Mouse (Mus musculus): Measurements from ENCODE around the gene Svs1. TPM values are rescaled to one million over a fixed set of nuclear protein-coding genes. Genes with fewer than 3 reads are reported as not detected.

Svs1 gene
- total and polyA plus RNA-seq, 2 experiments, result not detected

GRCm38 (mm10) chr6:49031230-49031629 lies 44.6 kb downstream of the Svs1 start:
- no peak overlapping the region for H3K9ac ChIP-seq (ENCODE audit: low read depth, low read length)
- no peaks in the 10 kb centered on the region for H3K27me3 ChIP-seq (ENCODE audit: control insufficient read depth, insufficient read depth, low read length)
- 78% methylated on average over 4 of the region's 4 CpGs for WGBS
- no peaks in the 10 kb centered on the region for H3K4me1 ChIP-seq (ENCODE audit: control insufficient read depth, insufficient read depth, low read length)
- no peak overlapping the region for H3K27ac ChIP-seq (replicated peaks; ENCODE audit: insufficient read depth, low read depth, low read length)
- no peak for DNase-seq (ENCODE audit: extremely low read depth, low read depth, low spot score)
- no peaks in the 10 kb centered on the region for H3K36me3 ChIP-seq (ENCODE audit: control insufficient read depth, insufficient read depth, low read length)
- TF ChIP-seq POLR2A (IDR thresholded peaks at IDR 0.05; ENCODE audit: extremely low read depth, insufficient read depth, low read length) (no peak), CTCF (IDR thresholded peaks at IDR 0.05; ENCODE audit: low read depth, low read length) (no peak)
- H3K4me3 ChIP-seq (ENCODE audit: insufficient read depth, low read depth, low read length), result no peak overlapping the region
- no peaks in the 10 kb centered on the region for H3K79me2 ChIP-seq (ENCODE audit: control insufficient read depth, insufficient read depth, low read length)

- H3K4me1 ChIP-seq (ENCODE audit: control insufficient read depth, insufficient read depth, low read length), result no peaks in the 10 kb centered on the region
These were observed 46.1 kb downstream of the Svs1 start for GRCm38 (mm10) chr6:49032783-49033182.

GRCm38 (mm10) chr6:49036275-49037267 lies 49.9 kb downstream of the Svs1 start, which contains the start of gene Gpnmb:
Gene Gpnmb (plus strand): TSS chr6:49036546.
- DNase-seq (ENCODE audit: extremely low read depth, low read depth, low spot score), result no peak
- TF ChIP-seq CTCF (IDR thresholded peaks at IDR 0.05; ENCODE audit: low read depth, low read length) (no peak), POLR2A (IDR thresholded peaks at IDR 0.05; ENCODE audit: extremely low read depth, insufficient read depth, low read length) (no peak)
- Histone ChIP-seq H3K9ac (ENCODE audit: low read depth, low read length) (no peak within 1 kb of the TSS), H3K79me2 (ENCODE audit: control insufficient read depth, insufficient read depth, low read length) (no peaks in the 10 kb centered on the region), H3K4me3 (ENCODE audit: insufficient read depth, low read depth, low read length) (no peak within 1 kb of the TSS), H3K36me3 (ENCODE audit: control insufficient read depth, insufficient read depth, low read length) (no peaks in the 10 kb centered on the region), H3K27ac (replicated peaks; ENCODE audit: insufficient read depth, low read depth, low read length) (no peak within 1 kb of the TSS), H3K27me3 (ENCODE audit: control insufficient read depth, insufficient read depth, low read length) (no peaks in the 10 kb centered on the region), H3K4me1 (ENCODE audit: control insufficient read depth, insufficient read depth, low read length) (peaks cover 2% of the 10 kb centered on the region)
- WGBS, result 47% methylated on average over 28 of the region's 28 CpGs

More at GRCm38 (mm10) chr6:49032783-49033182, 46.1 kb downstream of the Svs1 start:
- DNase-seq (ENCODE audit: extremely low read depth, low read depth, low spot score), result no peak
- no peak overlapping the region for H3K4me3 ChIP-seq (ENCODE audit: insufficient read depth, low read depth, low read length)
- WGBS, result 81% methylated on average over 4 of the region's 4 CpGs
- no peak overlapping the region for H3K9ac ChIP-seq (ENCODE audit: low read depth, low read length)
- no peaks in the 10 kb centered on the region for H3K36me3 ChIP-seq (ENCODE audit: control insufficient read depth, insufficient read depth, low read length)
- H3K27ac ChIP-seq (replicated peaks; ENCODE audit: insufficient read depth, low read depth, low read length), result no peak overlapping the region
- no peaks in the 10 kb centered on the region for H3K79me2 ChIP-seq (ENCODE audit: control insufficient read depth, insufficient read depth, low read length)
- TF ChIP-seq POLR2A (IDR thresholded peaks at IDR 0.05; ENCODE audit: extremely low read depth, insufficient read depth, low read length), result no peak
- TF ChIP-seq CTCF (IDR thresholded peaks at IDR 0.05; ENCODE audit: low read depth, low read length), result no peak
- H3K27me3 ChIP-seq (ENCODE audit: control insufficient read depth, insufficient read depth, low read length), result no peaks in the 10 kb centered on the region

- 65% methylated on average over 12 of the region's 12 CpGs for WGBS
- Histone ChIP-seq H3K27ac (replicated peaks; ENCODE audit: insufficient read depth, low read depth, low read length) (no peak overlapping the region), H3K79me2 (ENCODE audit: control insufficient read depth, insufficient read depth, low read length) (no peaks in the 10 kb centered on the region), H3K36me3 (ENCODE audit: control insufficient read depth, insufficient read depth, low read length) (no peaks in the 10 kb centered on the region), H3K4me3 (ENCODE audit: insufficient read depth, low read depth, low read length) (no peak overlapping the region), H3K9ac (ENCODE audit: low read depth, low read length) (no peak overlapping the region), H3K4me1 (ENCODE audit: control insufficient read depth, insufficient read depth, low read length) (peaks cover 2% of the 10 kb centered on the region), H3K27me3 (ENCODE audit: control insufficient read depth, insufficient read depth, low read length) (no peaks in the 10 kb centered on the region)
- TF ChIP-seq CTCF (IDR thresholded peaks at IDR 0.05; ENCODE audit: low read depth, low read length) (no peak), POLR2A (IDR thresholded peaks at IDR 0.05; ENCODE audit: extremely low read depth, insufficient read depth, low read length) (no peak)
- no peak for DNase-seq (ENCODE audit: extremely low read depth, low read depth, low spot score)
These were observed 50.6 kb downstream of the Svs1 start for GRCm38 (mm10) chr6:49037268-49037662.

- Histone ChIP-seq H3K79me2 (ENCODE audit: control insufficient read depth, insufficient read depth, low read length) (no peaks in the 10 kb centered on the region), H3K9ac (ENCODE audit: low read depth, low read length) (no peak overlapping the region), H3K27ac (replicated peaks; ENCODE audit: insufficient read depth, low read depth, low read length) (no peak overlapping the region), H3K27me3 (ENCODE audit: control insufficient read depth, insufficient read depth, low read length) (no peaks in the 10 kb centered on the region), H3K4me1 (ENCODE audit: control insufficient read depth, insufficient read depth, low read length) (peaks cover 2% of the 10 kb centered on the region), H3K4me3 (ENCODE audit: insufficient read depth, low read depth, low read length) (peak overlapping the region; percentile 18; the same call in 1 of the 2 replicates), H3K36me3 (ENCODE audit: control insufficient read depth, insufficient read depth, low read length) (no peaks in the 10 kb centered on the region)
- no peak for TF ChIP-seq POLR2A (IDR thresholded peaks at IDR 0.05; ENCODE audit: extremely low read depth, insufficient read depth, low read length)
- peak; percentile 84 for TF ChIP-seq CTCF (IDR thresholded peaks at IDR 0.05; ENCODE audit: low read depth, low read length)
- 5% methylated on average over 18 of the region's 18 CpGs for WGBS
- peak; percentile 30 for DNase-seq (ENCODE audit: extremely low read depth, low read depth, low spot score)
These were observed 53.0 kb downstream of the Svs1 start for GRCm38 (mm10) chr6:49039470-49040180.

Other genes with a start within 250 kb of the Svs1 start
- 4.1 and 5.0 TPM in 2 replicates for gene Gimap1, start 247.8 kb upstream of the Svs1 start, total RNA-seq (2014; rRNA removed)
- gene Gimap1, start 247.8 kb upstream of the Svs1 start, polyA plus RNA-seq (2012; rRNA removed), result 2.5 TPM in 2 replicates
- 1.2 and 3.3 TPM in 2 replicates for gene Gimap5, start 240.7 kb upstream of the Svs1 start, total RNA-seq (2014; rRNA removed)
- 2.8 and 3.3 TPM in 2 replicates for gene Gimap5, start 240.7 kb upstream of the Svs1 start, polyA plus RNA-seq (2012; rRNA removed)
- 1.7 and 1.9 TPM in 2 replicates for gene Gimap3, start 216.0 kb upstream of the Svs1 start, total RNA-seq (2014; rRNA removed)
- gene Gimap3, start 216.0 kb upstream of the Svs1 start, polyA plus RNA-seq (2012; rRNA removed), result 1.5 and 3.1 TPM in 2 replicates
- 71.4 and 98.0 TPM in 2 replicates for gene Tmem176a, start 145.9 kb upstream of the Svs1 start, total RNA-seq (2014; rRNA removed)
- gene Tmem176a, start 145.9 kb upstream of the Svs1 start, polyA plus RNA-seq (2012; rRNA removed), result 225 and 241 TPM in 2 replicates
- 92.9 and 152 TPM in 2 replicates for gene Tmem176b, start 145.4 kb upstream of the Svs1 start, total RNA-seq (2014; rRNA removed)
- 392 and 394 TPM in 2 replicates for gene Tmem176b, start 145.4 kb upstream of the Svs1 start, polyA plus RNA-seq (2012; rRNA removed)
- gene Aoc1, start 114.0 kb upstream of the Svs1 start, total RNA-seq (2014; rRNA removed), result 0.09 and 0.20 TPM in 2 replicates
- gene Aoc1, start 114.0 kb upstream of the Svs1 start, polyA plus RNA-seq (2012; rRNA removed), result 0.14 and 0.17 TPM in 2 replicates
- gene 1600015I10Rik, start 57.0 kb upstream of the Svs1 start, total RNA-seq (2014; rRNA removed), result not detected in 2 replicates
- not detected in 2 replicates for gene 1600015I10Rik, start 57.0 kb upstream of the Svs1 start, polyA plus RNA-seq (2012; rRNA removed)
- gene Doxl2, start 11.9 kb upstream of the Svs1 start, total RNA-seq (2014; rRNA removed), result not detected in 2 replicates
- gene Doxl2, start 11.9 kb upstream of the Svs1 start, polyA plus RNA-seq (2012; rRNA removed), result not detected in 2 replicates
- under 0.01 and 0.07 TPM in 2 replicates for gene Gpnmb, start 49.7 kb downstream of the Svs1 start, total RNA-seq (2014; rRNA removed)
- 0.20 and 0.36 TPM in 2 replicates for gene Gpnmb, start 49.7 kb downstream of the Svs1 start, polyA plus RNA-seq (2012; rRNA removed)
- 27.9 and 28.5 TPM in 2 replicates for gene Malsu1, start 86.9 kb downstream of the Svs1 start, total RNA-seq (2014; rRNA removed)
- gene Malsu1, start 86.9 kb downstream of the Svs1 start, polyA plus RNA-seq (2012; rRNA removed), result 20.5 and 24.0 TPM in 2 replicates
- gene Igf2bp3, start 228.1 kb downstream of the Svs1 start, total RNA-seq (2014; rRNA removed), result 0.27 and 0.46 TPM in 2 replicates
- 0.05 and 0.21 TPM in 2 replicates for gene Igf2bp3, start 228.1 kb downstream of the Svs1 start, polyA plus RNA-seq (2012; rRNA removed)

Measured in liver, adult 2 months (tissue).